Mouse (Mus musculus) R1 (cell line): ENCODE results near the gene Lrg1.
A peak's percentile ranks its signal among the peaks of the same experiment; 100 is the strongest.
"Not testable (repeated sequence)": the region's sequence is repeated elsewhere in the genome, so short reads cannot be mapped to it uniquely, and the experiment has no call there.

Experiments used
- DNase-seq: peaks from one replicate; pipeline ENCODE4 v3.0.0-alpha.2; 2018; ENCODE audit warnings: low read depth, low spot score

Gene Lrg1

DNA sequence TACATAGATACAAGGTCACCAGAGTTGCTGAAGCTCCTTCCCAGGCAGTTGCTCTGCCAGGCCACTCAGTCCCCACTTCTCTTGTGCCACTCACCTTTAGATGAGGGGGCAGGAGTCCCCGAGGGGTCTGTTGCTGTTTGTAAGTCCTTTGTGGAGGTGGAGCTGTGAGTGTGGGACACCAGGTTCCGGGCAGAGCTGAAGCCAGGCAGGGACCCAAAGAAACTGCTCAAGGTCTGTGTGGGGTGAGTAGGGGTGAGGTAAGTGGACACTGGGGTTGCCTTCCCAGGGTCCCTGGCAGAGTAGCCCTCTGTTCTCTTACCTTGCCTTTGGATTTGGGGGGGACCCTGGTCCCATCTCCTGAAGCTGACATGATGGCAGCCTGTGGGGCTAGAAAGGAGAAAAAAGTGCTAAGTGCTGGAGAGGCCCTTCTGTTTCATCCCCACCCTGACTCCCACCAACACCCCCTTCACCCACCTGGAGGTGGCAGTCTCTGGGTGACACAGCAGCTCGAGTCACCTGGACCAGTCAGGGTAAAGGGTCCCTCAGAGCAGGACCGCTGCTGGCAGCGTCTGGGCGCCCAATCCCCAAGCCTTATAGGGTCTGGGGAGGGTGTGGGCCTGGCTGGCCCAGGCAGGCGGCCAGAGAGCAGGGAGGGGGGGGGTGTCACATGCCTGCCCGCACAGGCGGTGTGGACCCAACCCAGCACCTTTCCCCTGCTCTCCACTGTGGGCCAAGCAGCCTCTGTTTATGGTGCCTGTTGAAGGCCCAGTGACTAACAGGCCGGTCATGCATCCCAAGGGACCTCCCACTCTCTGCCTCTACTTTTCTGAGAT, 12.4 kb downstream of the Lrg1 start, which contains the start of gene Plin4:
Gene Plin4, minus strand, starts transcription at position 585 of the 833 bp plus-strand sequence.
- DNase-seq: no peak

DNA sequence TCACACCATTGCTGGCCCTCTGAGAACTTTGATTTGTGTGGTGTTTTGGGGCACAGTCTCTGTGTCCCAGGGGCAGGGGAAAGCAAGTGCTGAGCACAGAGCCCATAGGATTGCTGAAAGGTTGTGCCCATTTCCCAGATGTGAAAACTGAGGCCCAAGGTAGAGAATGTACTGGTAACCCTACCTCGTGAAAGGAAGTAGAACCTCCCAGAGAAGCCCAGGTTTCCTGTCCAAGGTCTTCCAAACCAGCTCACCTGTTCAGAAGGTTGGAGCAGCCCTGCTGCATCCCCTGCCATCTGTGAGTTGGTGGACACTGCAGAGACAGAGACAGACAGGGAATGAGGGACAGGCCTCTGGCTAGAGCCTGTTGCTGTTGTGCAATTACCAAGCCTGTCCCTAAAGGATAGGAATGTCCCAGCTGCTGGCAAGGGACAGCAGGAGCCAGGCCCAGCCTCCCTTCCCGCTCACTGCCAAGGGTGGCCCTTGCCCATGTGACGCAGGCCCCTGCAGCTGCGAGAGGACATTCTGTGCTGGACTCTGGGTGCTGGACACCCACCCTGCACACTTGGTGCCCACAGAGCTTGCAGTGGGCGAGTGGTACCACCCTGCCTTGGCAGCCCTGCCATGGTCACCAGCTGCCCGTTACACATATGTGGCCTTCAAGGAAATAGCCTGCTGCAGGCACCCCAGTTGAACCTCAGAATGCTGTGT, 13.3 kb downstream of the Lrg1 start:
- DNase-seq: no peak

DNA sequence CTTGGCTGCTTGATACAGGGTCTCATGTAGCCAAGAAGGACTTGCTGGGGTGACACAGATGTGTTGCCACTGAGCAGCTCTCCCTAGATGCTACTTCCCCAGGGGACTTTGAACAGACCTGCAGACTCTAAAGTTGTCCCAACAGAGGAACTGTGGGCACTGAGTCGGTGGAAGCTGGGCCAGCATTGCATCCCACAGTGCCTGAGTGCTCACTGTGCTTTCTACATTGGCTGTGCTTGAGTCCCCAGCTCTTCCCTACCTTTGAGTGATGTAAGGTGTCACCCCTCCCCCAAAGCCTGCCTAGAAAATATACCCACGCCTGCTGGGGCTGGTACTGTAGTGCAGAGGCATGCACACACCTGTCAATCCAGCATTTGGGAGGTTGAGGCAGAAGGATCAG, 14.1 kb downstream of the Lrg1 start:
- DNase-seq: no peak

DNA sequence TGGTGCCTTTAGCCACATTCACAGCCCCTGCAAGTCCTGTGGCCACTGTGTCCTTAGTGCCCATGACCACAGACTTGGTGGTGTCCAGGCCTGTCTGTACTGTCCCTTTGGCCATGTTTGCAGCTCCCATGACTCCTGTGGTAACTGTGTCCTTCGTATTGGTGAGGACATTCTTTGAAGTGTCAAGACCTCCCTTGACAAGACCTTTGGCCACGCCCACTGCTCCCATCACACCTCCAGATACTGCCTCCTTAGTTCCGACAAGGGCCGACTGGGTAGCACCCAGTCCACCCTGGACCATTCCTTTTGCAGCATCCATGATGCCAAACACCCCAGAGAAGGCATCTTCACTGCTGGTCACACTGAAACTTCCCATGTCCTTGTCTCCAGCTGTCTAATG, 14.8 kb downstream of the Lrg1 start:
- no peak for DNase-seq

DNA sequence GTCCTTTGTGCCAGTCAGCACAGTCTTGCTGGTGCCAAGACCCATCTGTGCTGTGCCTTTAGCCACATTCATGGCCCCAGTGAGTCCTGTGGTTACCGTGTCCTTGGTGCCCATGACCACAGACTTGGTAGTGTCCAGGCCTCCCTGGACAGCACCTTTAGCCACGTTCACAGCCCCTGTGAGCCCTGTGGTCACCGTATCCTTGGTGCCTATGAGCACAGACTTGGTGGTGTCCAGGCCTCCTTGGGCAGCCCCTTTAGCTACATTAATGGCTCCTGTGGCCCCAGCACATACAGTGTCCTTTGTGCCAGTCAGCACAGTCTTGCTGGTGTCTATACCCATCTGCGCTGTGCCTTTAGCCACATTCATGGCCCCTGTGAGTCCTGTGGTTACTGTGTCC, 15.4 kb downstream of the Lrg1 start:
- DNase-seq: not testable (repeated sequence)

DNA sequence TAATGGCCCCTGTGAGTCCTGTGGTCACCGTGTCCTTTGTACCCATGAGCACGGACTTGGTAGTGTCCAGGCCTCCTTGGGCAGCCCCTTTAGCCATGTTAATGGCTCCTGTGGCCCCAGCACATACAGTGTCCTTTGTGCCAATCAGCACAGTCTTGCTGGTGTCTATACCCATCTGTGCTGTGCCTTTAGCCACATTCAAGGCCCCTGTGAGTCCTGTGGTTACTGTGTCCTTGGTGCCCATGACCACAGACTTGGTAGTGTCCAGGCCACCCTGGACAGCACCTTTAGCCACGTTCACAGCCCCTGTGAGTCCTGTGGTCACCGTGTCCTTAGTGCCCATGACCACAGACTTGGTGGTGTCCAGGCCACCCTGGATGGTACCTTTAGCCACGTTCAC, 17.0 kb downstream of the Lrg1 start:
- not testable (repeated sequence) for DNase-seq

DNA sequence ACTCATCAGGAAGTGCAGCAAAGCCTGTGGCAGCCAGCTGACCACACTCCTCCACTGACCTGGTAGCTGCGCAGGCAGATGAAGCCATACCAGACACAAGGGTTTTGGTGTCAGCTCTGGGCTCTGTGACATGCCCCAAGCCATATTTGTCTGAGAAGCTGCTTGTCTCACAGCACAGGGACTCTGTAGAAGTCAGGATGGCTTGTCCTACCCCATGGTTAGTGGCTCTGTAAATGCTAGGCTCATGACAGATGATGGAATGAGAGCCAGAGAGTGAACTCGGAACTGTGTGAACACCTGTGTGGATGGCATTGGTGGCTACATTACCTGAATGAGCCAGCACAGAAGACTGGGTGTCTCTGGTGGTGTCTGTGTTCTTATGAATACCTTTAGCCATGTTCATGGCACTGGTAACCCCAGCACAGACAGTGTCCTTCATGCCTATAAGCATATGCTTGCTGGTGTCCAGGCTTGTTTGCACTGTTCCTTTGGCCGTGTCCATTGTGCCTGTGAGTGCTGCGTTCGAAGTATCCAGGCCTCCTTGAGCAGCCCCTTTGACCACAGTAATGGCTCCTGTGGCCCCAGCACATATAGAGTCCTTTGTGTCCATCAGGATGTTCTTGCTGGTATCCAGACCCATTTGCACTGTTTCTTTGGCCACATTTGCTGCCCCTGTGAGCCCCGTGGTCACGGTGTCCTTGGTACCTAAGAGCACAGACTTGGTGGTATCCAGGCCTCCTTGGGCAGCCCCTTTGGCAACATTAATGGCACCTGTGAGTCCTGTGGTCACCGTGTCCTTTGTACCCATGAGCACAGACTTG, 18.1 kb downstream of the Lrg1 start:
- DNase-seq: no peak

DNA sequence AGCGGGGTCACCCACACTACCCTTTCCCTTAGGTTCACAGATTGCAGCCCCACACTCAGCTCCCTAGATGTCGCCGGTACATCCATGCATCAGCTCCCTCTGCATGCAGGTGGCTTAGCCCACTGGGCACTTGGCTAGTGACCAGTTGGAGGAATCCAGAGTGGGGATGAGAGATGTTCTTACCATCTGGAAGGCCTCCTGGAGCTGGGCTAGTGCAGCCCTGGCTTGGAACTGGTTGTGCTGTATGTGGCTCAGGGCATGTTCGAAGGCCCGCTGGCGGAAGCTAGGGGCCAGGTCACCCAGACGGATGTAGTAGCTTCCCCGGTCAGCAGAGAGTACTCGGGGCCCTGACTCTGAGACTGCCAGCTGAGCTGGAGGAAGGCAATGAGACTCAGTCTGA, 18.9 kb downstream of the Lrg1 start:
- DNase-seq: no peak

DNA sequence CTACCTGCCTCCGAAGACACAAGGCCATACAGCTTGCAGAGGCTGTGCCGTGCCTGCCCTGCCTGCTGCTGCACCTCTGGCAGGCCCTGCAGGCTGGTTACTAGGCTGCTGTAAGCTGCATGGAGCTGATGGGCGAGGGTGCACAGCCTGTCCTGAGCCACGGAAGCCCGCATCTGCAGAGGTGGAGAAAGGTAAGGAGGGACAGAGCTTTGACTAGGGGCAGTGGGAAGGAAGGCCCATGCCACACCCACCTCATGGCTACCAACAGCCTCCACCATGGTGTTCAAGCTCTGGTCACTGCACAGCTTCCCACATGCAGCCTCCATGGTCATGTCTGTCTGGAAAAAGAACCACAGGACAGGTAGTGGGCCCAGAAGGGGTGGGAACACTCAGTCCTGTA, 19.6 kb downstream of the Lrg1 start:
- DNase-seq: no peak

DNA sequence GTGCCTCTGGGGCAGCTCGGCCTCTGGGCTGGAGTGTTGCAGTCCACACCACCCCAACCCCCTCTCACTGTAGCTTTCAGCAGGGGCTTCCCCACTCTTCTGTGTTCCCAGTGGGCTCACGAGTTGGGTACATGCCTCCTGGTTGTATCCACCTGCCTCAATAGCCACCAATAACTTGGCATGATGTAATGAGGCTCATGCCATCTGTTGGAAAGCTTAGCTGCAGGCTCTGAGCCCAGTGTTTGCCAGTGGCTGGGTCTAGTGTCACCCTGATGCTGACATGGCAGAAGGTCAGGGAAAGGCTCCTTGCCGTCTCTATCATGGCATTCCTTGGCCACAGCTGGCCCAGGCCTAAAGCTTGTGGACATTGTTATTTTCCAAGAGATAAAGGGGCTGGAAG, 21.0 kb downstream of the Lrg1 start:
- no peak for DNase-seq

DNA sequence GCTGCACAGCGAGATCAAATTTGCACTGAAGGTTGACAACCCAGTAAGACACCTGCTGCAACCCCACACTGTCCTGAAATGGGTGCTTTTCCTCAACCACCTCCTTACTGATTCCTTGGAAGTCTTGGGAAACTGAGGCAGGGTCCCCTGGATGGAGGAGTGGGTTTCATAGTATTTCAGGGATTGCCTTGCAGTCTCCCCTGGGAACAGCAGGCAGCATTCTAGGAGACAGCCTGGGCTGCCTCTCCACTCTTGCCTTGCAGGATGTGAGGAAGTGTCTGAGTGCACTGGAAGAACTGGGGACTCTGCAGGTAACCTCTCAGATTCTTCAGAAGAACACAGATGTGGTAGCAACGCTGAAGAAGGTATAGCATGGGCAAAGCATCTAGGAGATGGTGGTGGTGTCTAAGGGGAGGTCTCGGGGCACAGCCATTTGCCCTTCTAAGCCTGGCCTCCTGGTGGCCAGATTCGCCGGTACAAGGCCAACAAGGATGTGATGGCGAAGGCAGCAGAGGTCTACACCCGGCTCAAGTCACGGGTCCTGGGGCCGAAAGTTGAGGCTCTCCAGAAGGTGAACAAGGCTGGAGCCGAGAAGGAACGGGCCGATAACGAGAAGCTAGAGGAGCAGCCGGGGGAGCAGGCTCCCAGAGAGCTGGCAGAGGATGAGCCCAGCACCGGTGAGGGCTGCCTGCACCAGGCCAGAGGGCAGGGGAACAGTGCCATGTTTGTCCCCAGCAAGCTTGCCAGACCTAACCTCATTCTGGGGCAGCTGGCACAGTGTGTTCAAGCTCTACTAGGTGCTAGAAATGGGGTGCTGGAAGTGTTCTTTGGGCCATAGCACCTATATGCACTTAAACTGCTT, 22.9 kb downstream of the Lrg1 start:
- DNase-seq: no peak

DNA sequence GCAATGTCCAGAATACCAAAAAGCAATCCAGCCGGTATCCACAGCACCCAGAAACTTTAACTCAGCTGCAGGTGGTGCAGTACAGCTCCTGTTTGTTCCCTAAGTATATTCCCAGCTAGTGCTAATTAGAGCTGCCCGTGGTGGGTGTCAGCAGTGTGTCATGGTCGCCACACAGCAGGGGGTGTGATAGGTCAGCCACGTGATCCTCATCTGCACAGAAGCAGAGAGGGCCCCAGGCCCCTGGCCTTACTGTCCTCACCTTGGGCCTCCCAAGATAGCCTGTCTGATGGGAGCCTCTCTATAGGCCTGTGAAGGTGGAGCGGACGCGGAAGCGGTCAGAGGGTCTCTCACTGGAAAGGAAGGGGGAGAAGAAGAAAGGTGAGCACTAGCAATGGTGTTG, 23.6 kb downstream of the Lrg1 start:
- DNase-seq: no peak

DNA sequence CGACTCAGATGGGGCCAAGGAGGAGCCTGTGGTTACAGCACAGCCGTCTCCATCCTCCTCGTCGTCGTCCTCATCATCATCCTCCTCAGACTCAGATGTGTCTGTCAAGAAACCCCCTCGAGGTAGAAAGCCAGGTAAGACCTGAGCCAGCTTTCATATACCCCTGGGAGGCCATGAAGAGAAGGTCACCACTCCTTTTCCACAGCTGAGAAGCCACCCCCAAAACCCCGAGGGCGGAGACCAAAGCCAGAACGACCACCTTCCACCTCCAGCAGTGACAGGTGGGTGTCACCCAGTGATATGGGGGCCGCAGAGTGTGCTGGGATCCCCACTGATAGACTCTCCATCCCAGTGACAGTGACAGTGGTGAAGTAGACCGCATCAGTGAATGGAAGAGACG, 24.9 kb downstream of the Lrg1 start:
- DNase-seq: no peak

DNA sequence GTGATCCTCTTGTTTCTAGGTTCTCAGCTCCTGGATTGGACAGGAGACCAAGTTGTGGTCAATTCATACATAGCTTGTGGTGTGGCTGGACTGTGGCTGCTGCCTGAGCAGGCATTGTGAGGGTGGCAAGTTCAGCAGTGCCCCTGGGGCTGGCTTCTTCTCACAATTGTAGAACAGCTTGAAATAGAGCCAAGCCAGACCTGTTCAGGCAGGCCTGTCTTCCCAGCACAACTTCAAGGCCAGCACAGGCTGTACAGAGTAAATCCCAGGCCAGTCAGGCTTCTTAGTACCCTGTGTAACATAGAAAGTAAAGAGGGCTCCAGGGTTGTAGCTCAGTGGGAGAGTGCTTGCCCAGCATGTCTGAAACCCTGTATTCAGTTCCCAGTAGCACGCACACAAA, 29.0 kb downstream of the Lrg1 start:
- no peak for DNase-seq

DNA sequence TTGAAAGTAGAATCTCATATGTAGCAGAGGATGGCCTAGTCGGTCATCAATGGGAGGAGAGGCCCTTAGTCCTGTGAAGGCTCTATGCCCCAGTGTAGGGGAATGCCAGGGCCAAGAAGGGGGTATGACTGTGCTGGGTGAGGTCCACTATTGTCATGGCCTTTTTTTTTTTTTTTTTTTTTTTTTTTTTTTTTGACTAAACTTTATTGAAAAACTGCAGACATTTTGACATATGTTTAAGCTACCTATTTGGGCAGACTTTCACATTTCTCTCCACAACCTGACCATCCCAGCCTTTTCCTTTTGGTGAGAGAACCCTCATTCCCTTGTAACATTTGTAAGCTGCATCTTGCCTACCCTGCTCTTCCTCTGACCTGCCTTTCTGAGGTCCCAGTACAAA, 29.5 kb downstream of the Lrg1 start:
- no peak for DNase-seq

DNA sequence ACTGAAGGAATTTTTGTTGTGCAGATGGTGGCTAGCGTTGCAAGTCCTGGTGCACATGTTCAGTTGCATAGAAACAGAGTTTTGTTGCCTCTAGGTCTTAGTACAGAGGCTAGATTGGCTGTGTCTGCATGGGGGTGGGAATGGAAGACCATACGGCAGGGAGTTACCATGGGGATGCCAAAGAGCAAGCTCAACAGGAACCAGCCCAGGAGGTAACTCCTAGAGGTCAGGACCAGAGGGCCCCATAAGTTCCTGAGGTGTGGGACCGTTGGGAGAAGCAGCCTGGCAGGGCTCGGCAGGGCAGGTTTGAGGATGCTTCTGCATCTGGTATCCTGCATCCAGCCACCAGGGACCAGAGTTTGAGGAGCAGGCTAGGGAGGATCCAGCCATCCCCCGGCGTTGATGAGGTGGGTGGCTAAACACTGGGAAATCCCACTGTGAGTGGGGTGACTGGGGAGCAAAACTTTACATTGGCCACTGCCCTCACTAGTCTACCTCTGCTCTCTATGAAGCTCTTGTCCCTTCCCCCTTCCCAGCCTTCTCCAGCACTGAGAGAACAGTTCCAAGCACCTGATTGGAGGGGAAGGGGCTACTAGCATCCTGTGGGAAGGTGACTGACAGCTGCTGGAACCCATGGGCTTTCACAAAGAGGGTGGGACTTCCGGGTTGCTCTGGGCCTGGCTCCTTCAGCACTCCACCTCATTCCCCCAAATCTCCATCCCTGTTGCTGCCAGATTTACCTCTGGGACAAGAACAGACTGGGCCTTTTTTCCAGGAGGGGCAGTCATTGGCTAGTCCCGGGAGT, 40.8 kb downstream of the Lrg1 start:
- peak; percentile 97 for DNase-seq

DNA sequence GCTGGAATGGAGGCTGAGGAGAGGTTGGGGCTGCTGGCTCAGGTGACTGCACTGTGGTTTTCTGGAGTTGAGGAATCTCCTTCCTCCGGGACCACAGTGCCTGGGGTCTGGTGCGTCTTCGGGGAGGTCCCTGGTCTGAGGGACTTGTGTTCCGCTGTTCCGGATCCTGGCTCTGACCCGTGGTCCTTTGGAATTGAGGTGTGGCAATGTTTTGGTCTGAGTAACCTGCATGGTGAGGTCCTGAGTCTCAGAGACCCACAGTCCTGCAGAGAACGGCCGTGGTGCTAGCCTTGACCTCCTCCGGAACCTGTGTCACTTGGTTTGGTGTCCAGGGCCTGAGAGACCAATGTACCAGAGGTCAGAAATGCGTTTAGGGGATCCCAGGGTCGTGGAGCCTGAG, 41.9 kb downstream of the Lrg1 start:
- peak; percentile 35 for DNase-seq

DNA sequence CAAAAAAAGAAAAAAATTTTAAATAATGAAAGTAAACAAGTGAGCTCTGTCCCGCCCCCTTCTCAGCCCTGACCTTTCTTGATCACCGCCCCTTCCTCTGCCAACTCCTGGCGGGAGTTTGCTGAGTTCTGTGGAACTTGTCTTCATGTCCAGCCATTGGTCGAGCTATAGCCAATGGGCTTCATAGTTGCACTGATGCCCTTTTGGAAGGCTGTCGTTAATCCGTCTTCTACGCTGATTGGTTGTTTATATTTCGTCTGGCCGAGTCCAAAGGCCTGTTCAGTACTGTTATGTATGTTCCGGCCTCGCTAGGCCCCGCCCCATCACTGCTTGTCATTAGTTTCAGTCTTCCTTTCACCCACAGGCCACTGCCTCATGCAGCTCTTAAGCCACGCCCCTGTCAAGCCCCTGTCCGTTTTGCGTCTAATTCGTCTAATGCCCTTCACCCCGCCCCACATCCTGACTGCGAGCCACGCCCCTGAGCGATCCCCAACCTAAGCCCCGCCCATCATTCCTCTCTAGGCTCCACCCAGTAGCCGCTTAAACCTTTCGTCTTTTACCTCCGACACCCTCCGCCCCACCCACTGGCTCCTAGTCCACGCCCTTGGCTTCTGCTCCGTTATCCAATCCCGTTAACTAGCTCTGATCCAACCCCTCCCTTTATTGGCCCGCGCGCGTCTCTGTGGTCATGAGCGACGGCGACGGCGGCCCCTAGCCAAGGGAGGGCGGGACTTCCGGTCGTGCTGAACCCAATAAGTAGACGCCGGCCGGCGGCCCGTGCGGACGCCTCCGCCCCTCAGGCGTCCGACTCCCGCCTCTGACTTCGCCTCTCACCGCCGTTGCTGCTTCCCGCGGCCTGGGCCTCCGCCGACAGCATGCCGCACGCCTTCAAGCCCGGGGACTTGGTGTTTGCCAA, 42.7 kb downstream of the Lrg1 start, which contains the start of gene Hdgfl2:
Gene Hdgfl2, plus strand, starts transcription at position 755 of the 916 bp plus-strand sequence.
- peak; percentile 100 for DNase-seq

DNA sequence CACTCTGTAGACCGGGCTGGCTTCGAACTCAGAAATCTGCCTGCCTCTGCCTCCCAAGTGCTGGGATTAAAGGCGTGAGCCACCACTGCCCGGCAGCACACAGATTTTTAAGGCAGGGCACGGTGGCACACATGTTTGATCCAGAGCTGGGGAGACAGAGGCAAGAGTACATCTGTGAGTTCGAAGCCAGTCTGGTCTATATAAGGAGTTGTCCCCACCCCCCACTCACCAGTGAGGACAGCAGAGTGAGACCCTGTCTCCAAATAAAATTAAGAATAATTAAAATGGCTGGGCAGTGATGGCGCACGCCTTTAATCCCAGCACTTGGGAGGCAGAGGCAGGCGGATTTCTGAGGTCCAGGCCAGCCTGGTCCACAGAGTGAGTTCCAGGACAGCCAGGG, 43.4 kb downstream of the Lrg1 start:
- not testable (repeated sequence) for DNase-seq
